Mouse (Mus musculus) heart, adult 9 months (tissue): ENCODE data around the gene Npas2.
A peak's percentile ranks its signal among the peaks of the same experiment; 100 is the strongest.

ENCODE experiments used
- DNase-seq, 2 experiments: peaks; one replicate each; pipeline ENCODE4 v3.0.0; 2022; ENCODE audit warnings: low spot score in 2 of 2

Npas2 gene

DNA sequence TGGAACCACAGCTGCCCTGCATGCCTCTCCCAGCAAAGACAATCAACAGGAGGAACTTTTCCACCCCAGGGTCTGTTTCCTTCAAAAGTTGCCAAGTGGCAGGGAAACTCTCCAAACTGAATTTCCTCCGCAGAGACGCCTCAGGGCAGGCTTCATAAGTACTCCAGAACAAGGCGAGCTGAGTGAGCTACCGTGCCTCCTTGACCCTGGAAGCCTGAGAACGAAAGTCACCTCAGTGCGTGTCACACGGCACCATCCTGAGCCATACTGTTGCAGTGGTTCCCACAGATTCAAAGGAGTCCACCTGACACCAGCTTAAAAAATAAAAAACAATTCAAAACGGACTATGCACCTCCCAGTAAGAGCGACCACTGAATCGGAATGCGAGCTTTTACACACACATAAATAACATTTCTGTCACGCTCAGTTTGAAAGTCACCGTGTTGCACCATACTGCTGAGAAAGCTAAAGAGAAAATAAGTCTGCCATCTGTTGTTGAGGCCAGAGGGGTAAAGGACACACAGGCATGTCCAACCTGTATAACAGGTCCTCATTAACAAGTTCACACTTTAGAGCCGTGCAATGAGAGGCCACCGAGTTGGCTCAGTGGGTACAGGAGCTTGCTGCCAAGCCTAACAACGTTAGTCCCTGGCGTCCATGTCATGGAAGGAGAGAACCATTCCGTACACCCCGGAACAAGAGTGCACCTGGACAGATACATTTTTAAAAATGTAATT, 216.7 kb downstream of the Npas2 start:
- peak in 1 of 2 experiments; percentile 18 for DNase-seq
